Mouse (Mus musculus) midbrain, embryonic 13.5 days (tissue): ENCODE data around the gene 4930544D05Rik. TPM values are rescaled to one million over a fixed set of nuclear protein-coding genes. Genes with fewer than 3 reads are reported as not detected.
A peak's percentile ranks its signal among the peaks of the same experiment; 100 is the strongest.

Experiments used
- ATAC-seq: fragments of 200-750 bp; cut with Nextera tagmentation; 2 replicates; pipeline ENCODE4 v1.8.0; 2017; ENCODE audit warnings: mild to moderate bottlenecking, moderate TSS enrichment, moderate library complexity
- H3K27ac ChIP-seq: fragments of 300-500 bp; sonication (generic); 2 replicates; pipeline ENCODE4 v1.5.1; 2015; ENCODE audit warnings: inconsistent platforms, mild to moderate bottlenecking, moderate library complexity
- H3K27me3 ChIP-seq: fragments of 300-500 bp; sonication (generic); 2 replicates; pipeline ENCODE4 v1.6.1; 2015; ENCODE audit warnings: mild to moderate bottlenecking, inconsistent platforms
- H3K36me3 ChIP-seq: fragments of 300-500 bp; sonication (generic); 2 replicates; pipeline ENCODE4 v1.6.1; 2015; ENCODE audit warnings: mild to moderate bottlenecking, inconsistent platforms
- H3K4me1 ChIP-seq: fragments of 300-500 bp; sonication (generic); replicated peaks from 2 replicates; pipeline ENCODE4 v1.6.1; 2015; ENCODE audit warnings: inconsistent platforms
- H3K4me2 ChIP-seq: fragments of 300-500 bp; sonication (generic); replicated peaks from 2 replicates; pipeline ENCODE4 v1.6.1; 2015; ENCODE audit warnings: moderate library complexity, mild to moderate bottlenecking, inconsistent platforms
- H3K4me3 ChIP-seq: fragments of 300-500 bp; sonication (generic); replicated peaks from 2 replicates; pipeline ENCODE4 v1.5.1; 2015; ENCODE audit warnings: mild to moderate bottlenecking, inconsistent platforms
- H3K9ac ChIP-seq: fragments of 300-500 bp; sonication (generic); replicated peaks from 2 replicates; pipeline ENCODE4 v1.6.1; 2015; ENCODE audit warnings: mild to moderate bottlenecking, inconsistent platforms
- H3K9me3 ChIP-seq: fragments of 300-500 bp; sonication (generic); 2 replicates; pipeline ENCODE4 v1.6.1; 2016; ENCODE audit warnings: mild to moderate bottlenecking, inconsistent platforms
- WGBS: fragments of 180-500 bp; shearing (Covaris S2); methylation state at CpG from one replicate; pipeline ENCODE4 v1.1.7; 2015; 5-methylcytosine and 5-hydroxymethylcytosine counted together
- polyA plus RNA-seq: library from polyadenylated mRNA; unstranded; fragments of >200 nt; fragmentation: Nextera tagmentation; extraction: Ambion mirVana; gene quantifications from 2 replicates; pipeline ENCODE4 v1.2.1, GENCODE M21; 2015

4930544D05Rik gene
- polyA plus RNA-seq, 1 experiment from 2014 or later = not detected

DNA sequence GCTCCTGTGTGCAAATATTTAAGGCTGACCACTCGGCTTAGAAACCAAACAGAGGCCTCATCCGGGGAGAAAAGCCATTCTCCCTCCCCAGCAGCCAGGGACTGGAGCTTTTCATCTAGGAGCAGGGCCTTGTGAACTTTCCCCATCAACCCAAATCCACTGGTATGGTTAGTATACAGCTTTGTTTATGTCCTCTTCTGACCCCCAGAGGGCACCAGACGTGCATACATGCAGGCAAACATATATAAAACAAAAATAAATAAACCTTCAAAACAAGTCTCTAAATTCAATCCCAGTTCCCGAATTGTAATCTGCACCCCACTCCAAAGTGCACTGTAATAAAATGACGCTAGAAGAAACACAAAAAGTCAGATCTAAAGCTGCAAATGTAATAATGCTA is 13.9 kb downstream of the 4930544D05Rik start:
- no peaks in the 10 kb centered on the region for H3K27me3 ChIP-seq
- no peak overlapping the region for H3K4me3 ChIP-seq
- no peak overlapping the region for H3K27ac ChIP-seq
- WGBS = 58% methylated on average over 5 of the region's 5 CpGs
- no peak overlapping the region for H3K9ac ChIP-seq
- no peaks in the 10 kb centered on the region for H3K4me1 ChIP-seq
- ATAC-seq = no peak
- H3K4me2 ChIP-seq = no peak overlapping the region
- no peaks in the 10 kb centered on the region for H3K36me3 ChIP-seq
- no peaks in the 10 kb centered on the region for H3K9me3 ChIP-seq

DNA sequence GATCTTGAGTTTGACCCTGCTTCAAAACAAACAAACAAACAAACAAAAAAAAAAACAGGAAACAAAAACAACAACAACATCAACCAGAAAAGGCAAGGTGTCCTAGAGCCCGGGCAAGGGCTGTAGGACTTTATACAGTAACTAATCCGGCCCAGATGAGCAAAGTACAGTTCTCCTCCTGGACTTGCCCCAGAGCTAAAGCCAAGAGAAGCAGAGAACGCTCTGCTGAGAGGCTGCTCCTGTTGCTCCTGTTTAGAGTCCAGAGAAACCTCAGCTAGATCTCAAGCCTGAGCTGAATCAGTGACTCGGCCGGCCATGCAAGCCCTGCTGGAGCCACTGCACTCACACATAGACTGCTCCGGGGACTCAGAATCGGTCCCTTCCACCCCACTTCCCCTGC is 14.5 kb downstream of the 4930544D05Rik start:
- H3K4me3 ChIP-seq = no peak overlapping the region
- no peak overlapping the region for H3K4me2 ChIP-seq
- no peak overlapping the region for H3K27ac ChIP-seq
- 71% methylated on average over 7 of the region's 7 CpGs for WGBS
- H3K9me3 ChIP-seq = no peaks in the 10 kb centered on the region
- H3K9ac ChIP-seq = no peak overlapping the region
- no peak for ATAC-seq
- H3K4me1 ChIP-seq = no peaks in the 10 kb centered on the region
- no peaks in the 10 kb centered on the region for H3K27me3 ChIP-seq
- no peaks in the 10 kb centered on the region for H3K36me3 ChIP-seq

DNA sequence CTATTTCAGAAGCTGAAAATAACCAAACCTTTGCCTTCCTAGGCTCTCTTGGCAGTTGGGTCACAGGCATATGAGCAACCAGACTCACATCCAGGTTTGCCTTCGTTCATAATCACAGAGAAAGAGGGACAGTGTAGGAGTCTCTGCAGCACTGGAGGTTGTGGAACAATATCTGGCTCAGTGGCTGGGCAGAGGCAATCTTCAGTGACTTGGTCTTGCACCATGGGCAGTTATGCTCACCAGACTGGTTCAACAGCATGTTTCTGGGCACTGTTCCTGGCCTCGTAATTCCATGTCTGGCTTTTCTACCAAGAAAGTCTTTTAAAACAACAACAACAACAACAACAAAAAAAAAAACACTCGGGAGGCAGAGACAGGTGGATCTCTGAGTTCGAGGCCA is 20.0 kb downstream of the 4930544D05Rik start:
- Histone ChIP-seq H3K36me3 (no peaks in the 10 kb centered on the region), H3K9me3 (no peaks in the 10 kb centered on the region), H3K27ac (no peak overlapping the region), H3K9ac (no peak overlapping the region), H3K4me1 (no peaks in the 10 kb centered on the region), H3K4me2 (no peak overlapping the region), H3K27me3 (no peaks in the 10 kb centered on the region), H3K4me3 (no peak overlapping the region)
- no peak for ATAC-seq
- 83% methylated on average over 4 of the region's 4 CpGs for WGBS

DNA sequence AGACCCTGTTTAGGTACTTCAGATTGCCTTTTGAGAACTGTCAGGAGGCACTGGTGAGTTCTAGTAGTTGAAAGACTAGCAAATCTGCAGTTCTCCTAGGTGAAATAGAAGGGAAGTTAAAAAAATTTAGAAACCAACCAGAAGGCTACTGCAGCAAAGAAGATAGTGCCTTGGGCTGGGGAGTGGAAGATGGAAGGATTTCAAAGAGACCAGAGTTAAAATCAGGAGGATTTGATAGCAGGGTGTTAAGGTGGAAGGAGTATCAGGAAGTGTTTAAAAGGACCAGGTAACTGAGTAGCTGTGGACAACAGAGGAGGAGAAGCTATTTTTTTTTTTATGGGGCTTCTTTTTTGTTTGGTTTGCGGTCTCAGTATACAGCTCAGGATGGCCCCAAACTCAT is 22.1 kb downstream of the 4930544D05Rik start:
- H3K27me3 ChIP-seq = no peaks in the 10 kb centered on the region

DNA sequence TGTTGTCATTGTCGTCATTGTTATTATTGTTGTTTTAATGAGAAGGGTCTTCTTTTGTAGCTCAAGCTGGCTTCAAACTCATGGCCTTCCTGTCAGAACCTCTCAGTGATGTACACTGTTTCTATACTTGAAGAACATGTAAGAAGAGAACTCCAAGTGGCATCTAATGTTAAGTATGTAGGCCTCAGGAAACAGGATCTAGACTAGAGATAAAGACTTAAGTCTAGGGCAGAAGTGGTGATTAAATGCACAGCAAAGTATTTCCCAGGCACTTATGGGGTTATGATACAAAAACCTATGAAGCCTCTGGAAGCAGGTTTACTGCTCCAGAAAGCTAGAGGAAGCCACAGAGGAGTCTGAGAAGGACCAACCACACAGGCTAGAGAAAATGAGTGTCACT is 22.6 kb downstream of the 4930544D05Rik start:
- ATAC-seq = no peak
- 94% methylated on average over 1 of the region's 1 CpGs for WGBS
- no peak overlapping the region for H3K4me2 ChIP-seq
- no peak overlapping the region for H3K9ac ChIP-seq
- H3K27me3 ChIP-seq = no peaks in the 10 kb centered on the region
- no peaks in the 10 kb centered on the region for H3K4me1 ChIP-seq
- no peak overlapping the region for H3K4me3 ChIP-seq
- H3K27ac ChIP-seq = no peak overlapping the region
- no peaks in the 10 kb centered on the region for H3K9me3 ChIP-seq
- peaks cover 8% of the 10 kb centered on the region; the same call in 1 of the 2 replicates for H3K36me3 ChIP-seq

More for the DNA sequence above, 22.1 kb downstream of the 4930544D05Rik start:
- Histone ChIP-seq H3K9me3 (no peaks in the 10 kb centered on the region), H3K36me3 (peaks cover 3% of the 10 kb centered on the region; the same call in 1 of the 2 replicates), H3K27ac (no peak overlapping the region), H3K9ac (no peak overlapping the region), H3K4me2 (no peak overlapping the region), H3K4me1 (no peaks in the 10 kb centered on the region), H3K4me3 (no peak overlapping the region)
- ATAC-seq = no peak
- WGBS = 91% methylated on average over 1 of the region's 1 CpGs

- Histone ChIP-seq H3K27ac (no peak within 1 kb of the TSS), H3K4me2 (no peak within 1 kb of the TSS), H3K4me1 (no peaks in the 10 kb centered on the region), H3K4me3 (no peak within 1 kb of the TSS), H3K36me3 (peaks cover 12% of the 10 kb centered on the region; the same call in 1 of the 2 replicates), H3K27me3 (no peaks in the 10 kb centered on the region), H3K9me3 (no peaks in the 10 kb centered on the region), H3K9ac (no peak within 1 kb of the TSS)
- no peak for ATAC-seq
- 52% methylated on average over 5 of the region's 5 CpGs for WGBS
Observed at GRCm38 (mm10) chr11:70638714-70639278, 23.1 kb downstream of the 4930544D05Rik start, which contains the start of gene Gp1ba. TSS of gene Gp1ba (plus strand) at chr11:70639122.

GRCm38 (mm10) chr11:70639976-70640375 is 24.3 kb downstream of the 4930544D05Rik start:
- H3K4me1 ChIP-seq = peaks cover 2% of the 10 kb centered on the region
- no peak overlapping the region for H3K27ac ChIP-seq
- H3K27me3 ChIP-seq = no peaks in the 10 kb centered on the region
- H3K9ac ChIP-seq = no peak overlapping the region
- no peaks in the 10 kb centered on the region for H3K9me3 ChIP-seq
- H3K36me3 ChIP-seq = peaks cover 24% of the 10 kb centered on the region
- no peak overlapping the region for H3K4me2 ChIP-seq
- H3K4me3 ChIP-seq = no peak overlapping the region
- no peak for ATAC-seq
- 90% methylated on average over 8 of the region's 8 CpGs for WGBS

GRCm38 (mm10) chr11:70641241-70641640 is 25.6 kb downstream of the 4930544D05Rik start:
- Histone ChIP-seq H3K27me3 (no peaks in the 10 kb centered on the region), H3K4me3 (no peak overlapping the region), H3K9ac (no peak overlapping the region), H3K36me3 (peaks cover 28% of the 10 kb centered on the region), H3K4me1 (peaks cover 14% of the 10 kb centered on the region), H3K4me2 (no peak overlapping the region), H3K9me3 (no peaks in the 10 kb centered on the region), H3K27ac (no peak overlapping the region)
- ATAC-seq = no peak
- 88% methylated on average over 7 of the region's 7 CpGs for WGBS

DNA sequence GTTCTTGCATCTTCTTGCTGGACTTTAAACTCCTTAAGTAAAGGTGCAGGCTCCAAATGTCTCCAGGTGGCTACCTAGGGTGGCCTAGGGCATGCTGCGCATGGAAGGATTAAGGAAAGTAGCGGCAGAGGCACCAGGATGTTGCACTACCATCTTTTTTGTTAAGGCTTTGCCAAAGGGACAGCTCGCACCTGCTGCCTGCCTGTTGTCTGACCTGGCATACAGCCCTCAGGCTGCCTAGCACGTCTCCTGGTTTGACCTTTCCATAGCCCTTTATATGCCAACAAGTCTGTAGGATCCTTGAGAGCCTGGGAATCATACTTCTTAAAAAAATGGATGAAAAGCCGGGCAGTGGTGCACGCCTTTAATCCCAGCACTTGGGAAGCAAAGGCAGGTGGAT is 27.4 kb downstream of the 4930544D05Rik start:
- H3K9ac ChIP-seq = no peak overlapping the region
- no peaks in the 10 kb centered on the region for H3K9me3 ChIP-seq
- no peak overlapping the region for H3K4me2 ChIP-seq
- 91% methylated on average over 6 of the region's 6 CpGs for WGBS
- H3K27ac ChIP-seq = no peak overlapping the region
- H3K4me3 ChIP-seq = no peak overlapping the region
- H3K36me3 ChIP-seq = peaks cover 28% of the 10 kb centered on the region
- H3K27me3 ChIP-seq = no peaks in the 10 kb centered on the region
- H3K4me1 ChIP-seq = peaks cover 22% of the 10 kb centered on the region
- ATAC-seq = no peak

DNA sequence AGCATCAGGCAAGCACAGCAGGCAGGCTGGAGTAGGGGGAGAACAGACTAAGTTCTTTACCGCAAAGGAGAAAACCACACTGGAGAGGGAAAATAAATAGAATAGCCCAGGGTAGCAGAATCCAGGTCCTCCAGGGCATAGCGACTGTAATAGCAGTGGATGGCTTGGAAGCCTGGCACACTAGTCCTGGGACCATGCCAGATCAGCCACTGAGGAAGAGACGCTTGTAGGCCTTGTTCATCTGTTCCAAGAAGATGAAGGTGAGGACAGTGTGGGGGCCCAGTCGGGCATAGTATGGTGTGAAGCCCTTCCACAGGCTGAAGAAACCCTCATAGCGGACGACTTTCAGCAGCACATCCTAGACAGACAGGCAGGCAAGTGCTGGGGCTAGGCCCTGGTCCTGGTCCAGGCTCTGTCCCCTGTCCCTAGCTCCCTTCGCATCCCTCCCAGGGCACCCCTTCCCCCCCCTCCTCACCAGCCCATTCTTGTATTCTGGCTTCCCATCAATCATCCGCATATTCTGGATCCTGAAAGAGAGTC is 29.0 kb downstream of the 4930544D05Rik start:
- WGBS = 97% methylated on average over 8 of the region's 8 CpGs
- H3K4me2 ChIP-seq = no peak overlapping the region
- H3K36me3 ChIP-seq = peaks cover 38% of the 10 kb centered on the region
- H3K9me3 ChIP-seq = no peaks in the 10 kb centered on the region
- no peak for ATAC-seq
- peaks cover 37% of the 10 kb centered on the region for H3K4me1 ChIP-seq
- no peak overlapping the region for H3K27ac ChIP-seq
- H3K9ac ChIP-seq = no peak overlapping the region
- no peak overlapping the region for H3K4me3 ChIP-seq
- no peaks in the 10 kb centered on the region for H3K27me3 ChIP-seq

GRCm38 (mm10) chr11:70645461-70646258 is 30.0 kb downstream of the 4930544D05Rik start:
- Histone ChIP-seq H3K4me2 (peak overlapping the region; percentile 90), H3K4me1 (peaks cover 39% of the 10 kb centered on the region), H3K4me3 (peak overlapping the region; percentile 72), H3K27me3 (no peaks in the 10 kb centered on the region), H3K9ac (peak overlapping the region; percentile 92), H3K36me3 (peaks cover 48% of the 10 kb centered on the region), H3K9me3 (no peaks in the 10 kb centered on the region), H3K27ac (peak overlapping the region; percentile 92; the same call in 1 of the 2 replicates)
- ATAC-seq = 0 out of 2 replicates have a peak, but pooled peaks have one; percentile 1
- 94% methylated on average over 12 of the region's 12 CpGs for WGBS

GRCm38 (mm10) chr11:70646259-70646555 is 30.6 kb downstream of the 4930544D05Rik start:
- Histone ChIP-seq H3K4me3 (peak overlapping the region; percentile 72), H3K9ac (peak overlapping the region; percentile 92), H3K9me3 (no peaks in the 10 kb centered on the region), H3K4me2 (peak overlapping the region; percentile 90), H3K27ac (peak overlapping the region; percentile 92), H3K36me3 (peaks cover 53% of the 10 kb centered on the region), H3K4me1 (peaks cover 42% of the 10 kb centered on the region), H3K27me3 (no peaks in the 10 kb centered on the region)
- WGBS = 25% methylated on average over 3 of the region's 3 CpGs
- peak; percentile 10; the same call in 1 of the 2 replicates for ATAC-seq
